Mouse (Mus musculus): ENCODE measurements around the gene Akap4.

- TF ChIP-seq EP300 (IDR thresholded peaks at IDR 0.05; ENCODE audit: insufficient read depth, low read depth, low read length) (no peak), CTCF (IDR thresholded peaks at IDR 0.05; ENCODE audit: low read depth, low read length) (no peak), POLR2A (IDR thresholded peaks at IDR 0.05; ENCODE audit: insufficient read depth, low read length) (no peak)
Measured at GRCm38 (mm10) chrX:7079820-7080429, 12.6 kb downstream of the Akap4 start.

All from ES-Bruce4 (cell line).